ENCODE assay signal across 22 mouse cellular contexts in genomic region chr9:120112472-120112871, GRCm38 (mm10). TPM values are rescaled to one million over a fixed set of nuclear protein-coding genes. Genes with fewer than 3 reads are reported as not detected.
DNase-seq lines count a peak whose midpoint lies in the region; ATAC-seq and TF ChIP-seq lines count a peak whose summit lies in the region.
"Had no signal": no experiment of that assay in that cellular context is flagged by ENCODE, and none has a peak within 500 bp of the region (broad histone marks: within the 10 kb centered on the region; RNA-seq: fewer than 3 reads in every experiment).

No protein-coding gene starts in this region.

- H3K9me3 ChIP-seq in heart, embryonic 13.5 days = no peaks in the 10 kb centered on the region
- no peaks in the 10 kb centered on the region for H3K9me3 ChIP-seq in midbrain, postnatal 0 days (ENCODE audit: low read length)
- H3K9me3 ChIP-seq: hindbrain, embryonic 15.5 days; kidney, embryonic 15.5 days; midbrain, embryonic 12.5 days had no signal

- WGBS in heart, embryonic 13.5 days = 75% methylated on average over 6 of the region's 6 CpGs
- WGBS in midbrain, postnatal 0 days = 92% methylated on average over 6 of the region's 6 CpGs

- peaks cover 27% of the 10 kb centered on the region for H3K4me1 ChIP-seq in heart, embryonic 13.5 days
- H3K4me1 ChIP-seq in midbrain, postnatal 0 days (ENCODE audit: insufficient read depth, low read length) = peaks cover 4% of the 10 kb centered on the region; the same call in 1 of the 2 replicates

- peaks cover 11% of the 10 kb centered on the region for H3K36me3 ChIP-seq in heart, embryonic 13.5 days
- H3K36me3 ChIP-seq in midbrain, postnatal 0 days (ENCODE audit: insufficient read depth, low read length) = peaks cover 3% of the 10 kb centered on the region

- no peak overlapping the region for H3K9ac ChIP-seq in heart, embryonic 13.5 days
- H3K9ac ChIP-seq in midbrain, postnatal 0 days (replicated peaks; ENCODE audit: low read length, poor library complexity, severe bottlenecking) = no peak overlapping the region
- H3K9ac ChIP-seq: hindbrain, embryonic 15.5 days; kidney, embryonic 15.5 days; midbrain, embryonic 12.5 days had no signal

- H3K27me3 ChIP-seq in heart, embryonic 13.5 days (replicated peaks) = no peaks in the 10 kb centered on the region
- H3K27me3 ChIP-seq in midbrain, postnatal 0 days (ENCODE audit: insufficient read depth, low read length) = no peaks in the 10 kb centered on the region
- H3K27me3 ChIP-seq: hindbrain, embryonic 15.5 days; kidney, embryonic 15.5 days; midbrain, embryonic 12.5 days had no signal

- no peak for DNase-seq in heart, adult 9 months (ENCODE audit: low spot score in 2 of 2)
- DNase-seq in c-Kit-negative CD71-positive TER-119-positive erythroid progenitor cells, embryonic 14.5 days (ENCODE audit: low read depth, low spot score) = peak; percentile 62
- peak; percentile 81 for DNase-seq in liver
- DNase-seq in embryo, embryonic 10 days (ENCODE audit: low spot score) = no peak
- no peak for DNase-seq in midbrain, postnatal 0 days (ENCODE audit: low spot score)
- DNase-seq: adrenal gland, adult 2 months; cerebellum, adult 8-10 months; gastrocnemius, adult 2 months; heart, postnatal 14 days; retina, postnatal 1 day; thymus, adult 2 months had no signal

- ATAC-seq in heart, embryonic 13.5 days (ENCODE audit: extremely low read depth, insufficient number of reproducible peaks, low FRiP score, low TSS enrichment) = no peak
- ATAC-seq in megakaryocyte progenitor cell, adult 5-6 weeks (replicated peaks; ENCODE audit: poor library complexity) = peak; percentile 27
- ATAC-seq in midbrain, postnatal 0 days (ENCODE audit: low FRiP score) = no peak
- ATAC-seq: intestine, embryonic 16.5 days had no signal

- peak overlapping the region; percentile 36; the same call in 1 of the 2 replicates for H3K4me2 ChIP-seq in heart, embryonic 13.5 days
- H3K4me2 ChIP-seq in midbrain, postnatal 0 days (ENCODE audit: low read depth, low read length, poor library complexity, severe bottlenecking) = no peak overlapping the region
- H3K4me2 ChIP-seq: kidney, embryonic 15.5 days; midbrain, embryonic 12.5 days had no signal

- no peak overlapping the region for H3K4me3 ChIP-seq in heart, embryonic 13.5 days
- H3K4me3 ChIP-seq in midbrain, postnatal 0 days (ENCODE audit: low read depth, low read length) = no peak overlapping the region
- H3K4me3 ChIP-seq: gastrocnemius, adult 2 months; hindbrain, embryonic 15.5 days; kidney, embryonic 15.5 days; midbrain, embryonic 12.5 days had no signal

- TF ChIP-seq CTCF in midbrain, postnatal 0 days (IDR thresholded peaks at IDR 0.05) = no peak

- peak overlapping the region; percentile 13; the same call in 1 of the 2 replicates for H3K27ac ChIP-seq in heart, embryonic 13.5 days (replicated peaks)
- H3K27ac ChIP-seq in midbrain, postnatal 0 days (ENCODE audit: low read depth, low read length) = no peak overlapping the region
- H3K27ac ChIP-seq: gastrocnemius, adult 2 months; hindbrain, embryonic 15.5 days; kidney, embryonic 15.5 days; midbrain, embryonic 12.5 days had no signal

RNA-seq across cellular contexts. Expression of gene Slc25a38, which starts 2.3 kb away (rescaled TPM):
- polyA plus RNA-seq in heart, embryonic 13.5 days (2015; fragmentation: Nextera tagmentation; extraction: Ambion mirVana) = 18.7 and 26.2 TPM in 2 replicates
- total RNA-seq in megakaryocyte progenitor cell, adult 5-6 weeks (2015) = 15.8 and 17.1 TPM in 2 replicates
- 16.9 and 19.7 TPM in 2 replicates for total RNA-seq in megakaryocyte progenitor cell, adult 5-6 weeks (2017)
- 46.6 and 60.0 TPM in 2 replicates for total RNA-seq in midbrain, postnatal 0 days (2014; rRNA removed)
- polyA plus RNA-seq in midbrain, postnatal 0 days (2015; fragmentation: Nextera tagmentation; extraction: Ambion mirVana) = 35.3 and 37.8 TPM in 2 replicates

RNA-seq across cellular contexts. Expression of gene Rpsa, which starts 15.0 kb away (rescaled TPM):
- polyA plus RNA-seq in heart, embryonic 13.5 days (2015; fragmentation: Nextera tagmentation; extraction: Ambion mirVana) = 944 and 956 TPM in 2 replicates
- total RNA-seq in megakaryocyte progenitor cell, adult 5-6 weeks (2015) = 3,721 and 3,879 TPM in 2 replicates
- 5,290 and 6,669 TPM in 2 replicates for total RNA-seq in megakaryocyte progenitor cell, adult 5-6 weeks (2017)
- 1,524 and 1,627 TPM in 2 replicates for total RNA-seq in midbrain, postnatal 0 days (2014; rRNA removed)
- 876 and 966 TPM in 2 replicates for polyA plus RNA-seq in midbrain, postnatal 0 days (2015; fragmentation: Nextera tagmentation; extraction: Ambion mirVana)

RNA-seq across cellular contexts. Expression of gene Ccr8, which starts 20.6 kb away (rescaled TPM):
- 0.13 TPM in 1 of 2 replicates, not detected in the other for polyA plus RNA-seq in heart, embryonic 13.5 days (2015; fragmentation: Nextera tagmentation; extraction: Ambion mirVana)
- total RNA-seq in megakaryocyte progenitor cell, adult 5-6 weeks (2015) = not detected in 2 replicates
- total RNA-seq in megakaryocyte progenitor cell, adult 5-6 weeks (2017) = not detected in 2 replicates
- total RNA-seq in midbrain, postnatal 0 days (2014; rRNA removed) = not detected in 2 replicates
- polyA plus RNA-seq in midbrain, postnatal 0 days (2015; fragmentation: Nextera tagmentation; extraction: Ambion mirVana) = not detected in 2 replicates
- total RNA-seq: adrenal gland, adult 2 months; common myeloid progenitor, adult 5-6 weeks; gastrocnemius, adult 2 months; granulocyte monocyte progenitor cell, adult 5-6 weeks; layer of hippocampus, postnatal 25 days; left cerebral cortex, postnatal 36 days; liver, adult 2 months had no signal
- polyA plus RNA-seq: adrenal gland, adult 2 months; hindbrain, embryonic 15.5 days; kidney, embryonic 15.5 days; midbrain, embryonic 12.5 days had no signal

RNA-seq across cellular contexts. Expression of gene Mobp, which starts 37.0 kb away (rescaled TPM):
- not detected in 2 replicates for polyA plus RNA-seq in heart, embryonic 13.5 days (2015; fragmentation: Nextera tagmentation; extraction: Ambion mirVana)
- total RNA-seq in megakaryocyte progenitor cell, adult 5-6 weeks (2015) = not detected in 2 replicates
- not detected in 2 replicates for total RNA-seq in megakaryocyte progenitor cell, adult 5-6 weeks (2017)
- 1.4 TPM in 1 of 2 replicates, not detected in the other for total RNA-seq in midbrain, postnatal 0 days (2014; rRNA removed)
- polyA plus RNA-seq in midbrain, postnatal 0 days (2015; fragmentation: Nextera tagmentation; extraction: Ambion mirVana) = 0.15 and 0.16 TPM in 2 replicates
- total RNA-seq: common myeloid progenitor, adult 5-6 weeks; gastrocnemius, adult 2 months; granulocyte monocyte progenitor cell, adult 5-6 weeks; heart, postnatal 14 days; liver, adult 2 months had no signal
- polyA plus RNA-seq: adrenal gland, adult 2 months; intestine, embryonic 16.5 days; kidney, embryonic 15.5 days; liver, adult 2 months; thymus, adult 2 months had no signal

RNA-seq across cellular contexts. Expression of gene Cx3cr1, which starts 42.8 kb away (rescaled TPM):
- 7.2 and 9.3 TPM in 2 replicates for polyA plus RNA-seq in heart, embryonic 13.5 days (2015; fragmentation: Nextera tagmentation; extraction: Ambion mirVana)
- 10.6 and 11.9 TPM in 2 replicates for total RNA-seq in megakaryocyte progenitor cell, adult 5-6 weeks (2015)
- total RNA-seq in megakaryocyte progenitor cell, adult 5-6 weeks (2017) = 10.8 and 13.9 TPM in 2 replicates
- 12.6 and 19.3 TPM in 2 replicates for total RNA-seq in midbrain, postnatal 0 days (2014; rRNA removed)
- 6.8 and 9.0 TPM in 2 replicates for polyA plus RNA-seq in midbrain, postnatal 0 days (2015; fragmentation: Nextera tagmentation; extraction: Ambion mirVana)

Comparison
In these comparisons a context has a peak if more than half of its experiments do, and no peak if none do; other contexts are left out.
1. DNase-seq: peak in c-Kit-negative CD71-positive TER-119-positive erythroid progenitor cells, embryonic 14.5 days (single experiment) and liver (single experiment); none in heart, adult 9 months (0 of 2), embryo, embryonic 10 days (single experiment) and midbrain, postnatal 0 days (single experiment).